Comparison of ENCODE assay signal across 22 mouse cellular contexts in the genomic region with DNA sequence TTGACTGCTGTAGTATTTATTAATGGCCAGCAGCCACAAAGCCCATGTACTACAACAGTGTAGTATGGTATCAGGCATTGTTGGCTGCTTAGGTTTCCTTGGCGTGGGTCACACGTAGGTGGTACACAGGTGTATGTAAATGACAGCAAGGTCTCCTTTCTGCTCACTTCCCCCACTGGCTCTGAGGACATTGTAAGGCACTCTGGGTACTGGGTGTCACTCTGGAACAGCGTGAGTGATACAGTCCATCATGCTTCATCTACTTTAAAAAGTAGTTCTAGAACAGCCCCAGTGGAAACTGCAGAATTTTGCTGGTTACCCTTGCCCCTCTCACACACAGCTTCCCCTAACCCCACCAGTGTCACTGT.
DNase-seq lines count a peak whose midpoint lies in the region; ATAC-seq and TF ChIP-seq lines count a peak whose summit lies in the region.
"Had no signal": no experiment of that assay in that cellular context is flagged by ENCODE, and none has a peak within 500 bp of the region (broad histone marks: within the 10 kb centered on the region; RNA-seq: fewer than 3 reads in every experiment).

No protein-coding gene starts in this region.

- H3K27ac ChIP-seq in hindbrain, embryonic 10.5 days = 0 out of 2 replicates have a peak overlapping the region, but pooled peaks have one; percentile 53
- H3K27ac ChIP-seq in hindbrain, embryonic 11.5 days (ENCODE audit: low read depth, low read length) = no peak overlapping the region
- peak overlapping the region; percentile 76 for H3K27ac ChIP-seq in liver, postnatal 0 days (ENCODE audit: low read depth)
- H3K27ac ChIP-seq in liver, embryonic 12.5 days = no peak overlapping the region
- H3K27ac ChIP-seq in thymus, adult 2 months (ENCODE audit: control insufficient read depth, insufficient read depth, low read length) = peak overlapping the region; percentile 87
- no peak overlapping the region for H3K27ac ChIP-seq in midbrain, embryonic 15.5 days
- H3K27ac ChIP-seq: embryonic facial prominence, embryonic 12.5 days; embryonic facial prominence, embryonic 15.5 days; gastrocnemius, adult 2 months; hindbrain, embryonic 12.5 days had no signal

- no peak for ATAC-seq in hindbrain, embryonic 11.5 days (ENCODE audit: low FRiP score)
- peak; percentile 22; the same call in 1 of the 2 replicates for ATAC-seq in liver, postnatal 0 days
- no peak for ATAC-seq in liver, embryonic 12.5 days
- ATAC-seq in midbrain, embryonic 15.5 days (replicated peaks) = no peak
- ATAC-seq: forebrain, embryonic 14.5 days; forebrain, postnatal 0 days; hindbrain, embryonic 16.5 days; Patski had no signal

- 87% methylated on average over 3 of the region's 3 CpGs for WGBS in hindbrain, embryonic 10.5 days
- 89% methylated on average over 3 of the region's 3 CpGs for WGBS in hindbrain, embryonic 11.5 days
- 78% methylated on average over 3 of the region's 3 CpGs for WGBS in liver, postnatal 0 days (ENCODE audit: insufficient replicate concordance)
- 55% methylated on average over 3 of the region's 3 CpGs for WGBS in liver, embryonic 12.5 days (ENCODE audit: insufficient replicate concordance)
- WGBS in thymus, adult 2 months = 76% methylated on average over 3 of the region's 3 CpGs
- WGBS in midbrain, embryonic 15.5 days = 88% methylated on average over 3 of the region's 3 CpGs

- H3K27me3 ChIP-seq in hindbrain, embryonic 10.5 days (ENCODE audit: insufficient read depth, poor library complexity, severe bottlenecking) = no peaks in the 10 kb centered on the region
- H3K27me3 ChIP-seq in hindbrain, embryonic 11.5 days (ENCODE audit: control insufficient read depth, insufficient read depth, low read length) = no peaks in the 10 kb centered on the region
- H3K27me3 ChIP-seq in liver, postnatal 0 days (ENCODE audit: insufficient read depth, low read length) = no peaks in the 10 kb centered on the region
- no peaks in the 10 kb centered on the region for H3K27me3 ChIP-seq in liver, embryonic 12.5 days (replicated peaks)
- H3K27me3 ChIP-seq in thymus, adult 2 months (ENCODE audit: control insufficient read depth, insufficient read depth, low read length) = no peaks in the 10 kb centered on the region
- no peaks in the 10 kb centered on the region for H3K27me3 ChIP-seq in midbrain, embryonic 15.5 days (replicated peaks)
- H3K27me3 ChIP-seq: embryonic facial prominence, embryonic 12.5 days; hindbrain, embryonic 12.5 days had no signal

- no peak overlapping the region for H3K4me3 ChIP-seq in hindbrain, embryonic 10.5 days
- no peak overlapping the region for H3K4me3 ChIP-seq in hindbrain, embryonic 11.5 days (ENCODE audit: low read depth, low read length)
- H3K4me3 ChIP-seq in liver, postnatal 0 days (ENCODE audit: low read depth, low read length) = no peak overlapping the region
- H3K4me3 ChIP-seq in liver, embryonic 12.5 days = no peak overlapping the region
- no peak overlapping the region for H3K4me3 ChIP-seq in thymus, adult 2 months (ENCODE audit: control insufficient read depth, insufficient read depth, low read length)
- no peak overlapping the region for H3K4me3 ChIP-seq in midbrain, embryonic 15.5 days
- H3K4me3 ChIP-seq: embryonic facial prominence, embryonic 12.5 days; embryonic facial prominence, embryonic 15.5 days; gastrocnemius, adult 2 months; hindbrain, embryonic 12.5 days had no signal

- no peak overlapping the region for H3K9ac ChIP-seq in hindbrain, embryonic 11.5 days (ENCODE audit: low read depth, low read length)
- no peak overlapping the region for H3K9ac ChIP-seq in liver, postnatal 0 days (replicated peaks)
- H3K9ac ChIP-seq in liver, embryonic 12.5 days = no peak overlapping the region
- no peak overlapping the region for H3K9ac ChIP-seq in midbrain, embryonic 15.5 days
- H3K9ac ChIP-seq: embryonic facial prominence, embryonic 12.5 days; embryonic facial prominence, embryonic 15.5 days; forebrain, postnatal 0 days; hindbrain, embryonic 12.5 days had no signal

- DNase-seq in hindbrain, embryonic 10.5 days (ENCODE audit: low spot score) = no peak
- no peak for DNase-seq in hindbrain, embryonic 11.5 days (ENCODE audit: low spot score)
- no peak for DNase-seq in liver, postnatal 0 days
- DNase-seq in thymus, adult 2 months = no peak
- no peak for DNase-seq in thymus, adult 18-20 months
- no peak for DNase-seq in kidney, postnatal 36 days
- DNase-seq: adrenal gland, postnatal 10 days; adrenal gland, postnatal 36 days; forebrain, postnatal 0 days; gastrocnemius, adult 2 months; gastrocnemius, postnatal 14 days; heart, adult 11 months had no signal

- H3K9me3 ChIP-seq in hindbrain, embryonic 10.5 days = no peaks in the 10 kb centered on the region
- no peaks in the 10 kb centered on the region for H3K9me3 ChIP-seq in hindbrain, embryonic 11.5 days (ENCODE audit: control insufficient read depth, low read length)
- H3K9me3 ChIP-seq in liver, postnatal 0 days (ENCODE audit: low read length) = no peaks in the 10 kb centered on the region
- no peaks in the 10 kb centered on the region for H3K9me3 ChIP-seq in liver, embryonic 12.5 days (replicated peaks)
- no peaks in the 10 kb centered on the region for H3K9me3 ChIP-seq in midbrain, embryonic 15.5 days
- H3K9me3 ChIP-seq: embryonic facial prominence, embryonic 12.5 days; embryonic facial prominence, embryonic 15.5 days; hindbrain, embryonic 12.5 days had no signal

- no peak overlapping the region for H3K4me2 ChIP-seq in hindbrain, embryonic 11.5 days (replicated peaks; ENCODE audit: low read depth, low read length)
- H3K4me2 ChIP-seq in liver, postnatal 0 days (ENCODE audit: low read depth, low read length) = no peak overlapping the region
- no peak overlapping the region for H3K4me2 ChIP-seq in liver, embryonic 12.5 days
- no peak overlapping the region for H3K4me2 ChIP-seq in midbrain, embryonic 15.5 days
- H3K4me2 ChIP-seq: embryonic facial prominence, embryonic 12.5 days; embryonic facial prominence, embryonic 15.5 days; heart, embryonic 11.5 days; hindbrain, embryonic 12.5 days had no signal

- TF ChIP-seq EP300 in liver, postnatal 0 days (IDR thresholded peaks at IDR 0.05; ENCODE audit: low read depth) = no peak

- TF ChIP-seq POLR2A in thymus, adult 2 months (IDR thresholded peaks at IDR 0.05; ENCODE audit: control insufficient read depth, extremely low read depth, insufficient read depth, low read length, poor library complexity) = no peak

- TF ChIP-seq CTCF in liver, postnatal 0 days (IDR thresholded peaks at IDR 0.05; ENCODE audit: low read depth) = no peak
- TF ChIP-seq CTCF in thymus, adult 2 months (IDR thresholded peaks at IDR 0.05; ENCODE audit: borderline replicate concordance, control insufficient read depth, extremely low read depth, insufficient read depth, low read length, poor library complexity) = no peak

- no peaks in the 10 kb centered on the region for H3K36me3 ChIP-seq in hindbrain, embryonic 10.5 days
- no peaks in the 10 kb centered on the region for H3K36me3 ChIP-seq in hindbrain, embryonic 11.5 days (ENCODE audit: control insufficient read depth, insufficient read depth, low read length)
- no peaks in the 10 kb centered on the region for H3K36me3 ChIP-seq in liver, postnatal 0 days (replicated peaks; ENCODE audit: insufficient read depth, low read length)
- H3K36me3 ChIP-seq in liver, embryonic 12.5 days = no peaks in the 10 kb centered on the region
- H3K36me3 ChIP-seq in thymus, adult 2 months (ENCODE audit: control insufficient read depth, insufficient read depth, low read length) = no peaks in the 10 kb centered on the region
- H3K36me3 ChIP-seq in midbrain, embryonic 15.5 days (replicated peaks) = no peaks in the 10 kb centered on the region
- H3K36me3 ChIP-seq: embryonic facial prominence, embryonic 12.5 days; embryonic facial prominence, embryonic 15.5 days; G1E; hindbrain, embryonic 12.5 days had no signal

- peaks cover 13% of the 10 kb centered on the region for H3K4me1 ChIP-seq in hindbrain, embryonic 10.5 days (replicated peaks)
- H3K4me1 ChIP-seq in hindbrain, embryonic 11.5 days (replicated peaks; ENCODE audit: control insufficient read depth, insufficient read depth, low read length) = 0 out of 2 replicates have a peak, but pooled peaks cover 2% of the 10 kb centered on the region
- no peaks in the 10 kb centered on the region for H3K4me1 ChIP-seq in liver, postnatal 0 days (ENCODE audit: insufficient read depth)
- no peaks in the 10 kb centered on the region for H3K4me1 ChIP-seq in liver, embryonic 12.5 days
- peaks cover 43% of the 10 kb centered on the region for H3K4me1 ChIP-seq in thymus, adult 2 months (replicated peaks; ENCODE audit: control insufficient read depth, insufficient read depth, low read length)
- H3K4me1 ChIP-seq in midbrain, embryonic 15.5 days = peaks cover 5% of the 10 kb centered on the region; the same call in 1 of the 2 replicates
- H3K4me1 ChIP-seq: embryonic facial prominence, embryonic 15.5 days had no signal

Comparison
In these comparisons a context has a peak if more than half of its experiments do, and no peak if none do; other contexts are left out.
1. H3K27ac ChIP-seq: peak in hindbrain, embryonic 10.5 days (single experiment), liver, postnatal 0 days (single experiment) and thymus, adult 2 months (single experiment); none in hindbrain, embryonic 11.5 days (single experiment), liver, embryonic 12.5 days (single experiment) and midbrain, embryonic 15.5 days (single experiment).